Mouse (Mus musculus) midbrain, embryonic 10.5 days (tissue): ENCODE results near the gene Col24a1. TPM values are rescaled to one million over a fixed set of nuclear protein-coding genes. Genes with fewer than 3 reads are reported as not detected.

Experiments
- DNase-seq: peaks from one replicate; pipeline ENCODE4 v3.0.0-alpha.2; 2017; ENCODE audit warnings: low spot score
- H3K27ac ChIP-seq: fragments of 300-500 bp; sonication (generic); replicated peaks from 2 replicates; pipeline ENCODE4 v1.5.1; 2016; ENCODE audit warnings: mild to moderate bottlenecking
- H3K27me3 ChIP-seq: fragments of 300-500 bp; sonication (generic); 2 replicates; pipeline ENCODE4 v1.6.1; 2016; ENCODE audit warnings: low read depth, mild to moderate bottlenecking; ENCODE audit not compliant: poor library complexity, severe bottlenecking
- H3K36me3 ChIP-seq: fragments of 300-500 bp; sonication (generic); 2 replicates; pipeline ENCODE4 v1.6.1; 2016; ENCODE audit warnings: mild to moderate bottlenecking, moderate library complexity
- H3K4me1 ChIP-seq: fragments of 300-500 bp; sonication (generic); 2 replicates; pipeline ENCODE4 v1.6.1; 2016
- H3K4me3 ChIP-seq: fragments of 300-500 bp; sonication (generic); 2 replicates; pipeline ENCODE4 v1.5.1; 2016; ENCODE audit warnings: mild to moderate bottlenecking, moderate library complexity
- H3K9me3 ChIP-seq: fragments of 300-500 bp; sonication (generic); replicated peaks from 2 replicates; pipeline ENCODE4 v1.6.1; 2016; ENCODE audit warnings: mild to moderate bottlenecking
- WGBS: fragments of 180-500 bp; shearing (Covaris S2); methylation state at CpG from one replicate; pipeline ENCODE4 v1.1.7; 2016; 5-methylcytosine and 5-hydroxymethylcytosine counted together
- polyA plus RNA-seq: library from polyadenylated mRNA; unstranded; fragments of >200 nt; fragmentation: Nextera tagmentation; extraction: Ambion mirVana; gene quantifications from 2 replicates; pipeline ENCODE4 v1.2.1, GENCODE M21; 2016

Col24a1 gene
- polyA plus RNA-seq, 1 experiment from 2014 or later = 0.75 TPM

- no peaks in the 10 kb centered on the region for H3K27me3 ChIP-seq
- DNase-seq = no peak
- 70% methylated on average over 3 of the region's 3 CpGs for WGBS
- H3K4me1 ChIP-seq = no peaks in the 10 kb centered on the region
- H3K27ac ChIP-seq = no peak overlapping the region
- no peaks in the 10 kb centered on the region for H3K36me3 ChIP-seq
- H3K4me3 ChIP-seq = no peak overlapping the region
- H3K9me3 ChIP-seq = no peaks in the 10 kb centered on the region
These were observed 199.1 kb downstream of the Col24a1 start for GRCm38 (mm10) chr3:145491326-145491725.

- H3K27me3 ChIP-seq = no peaks in the 10 kb centered on the region
- H3K4me1 ChIP-seq = no peaks in the 10 kb centered on the region
- no peaks in the 10 kb centered on the region for H3K9me3 ChIP-seq
- WGBS = 79% methylated on average over 3 of the region's 3 CpGs
- no peak overlapping the region for H3K27ac ChIP-seq
- H3K4me3 ChIP-seq = no peak overlapping the region
- no peaks in the 10 kb centered on the region for H3K36me3 ChIP-seq
- no peak for DNase-seq
These were observed 205.9 kb downstream of the Col24a1 start for GRCm38 (mm10) chr3:145498127-145498526.

GRCm38 (mm10) chr3:145498893-145499292, 206.6 kb downstream of the Col24a1 start:
- Histone ChIP-seq H3K36me3 (no peaks in the 10 kb centered on the region), H3K27me3 (no peaks in the 10 kb centered on the region), H3K4me3 (no peak overlapping the region), H3K4me1 (no peaks in the 10 kb centered on the region), H3K27ac (no peak overlapping the region), H3K9me3 (no peaks in the 10 kb centered on the region)
- DNase-seq = no peak
- WGBS = 87% methylated on average over 6 of the region's 6 CpGs

GRCm38 (mm10) chr3:145504830-145505229, 212.6 kb downstream of the Col24a1 start:
- no peaks in the 10 kb centered on the region for H3K4me1 ChIP-seq

GRCm38 (mm10) chr3:145508550-145508949, 216.3 kb downstream of the Col24a1 start:
- 88% methylated on average over 7 of the region's 7 CpGs for WGBS
- no peaks in the 10 kb centered on the region for H3K27me3 ChIP-seq
- no peak overlapping the region for H3K4me3 ChIP-seq
- H3K27ac ChIP-seq = no peak overlapping the region
- no peaks in the 10 kb centered on the region for H3K36me3 ChIP-seq
- DNase-seq = no peak
- no peaks in the 10 kb centered on the region for H3K9me3 ChIP-seq
- H3K4me1 ChIP-seq = no peaks in the 10 kb centered on the region

More at GRCm38 (mm10) chr3:145504830-145505229, 212.6 kb downstream of the Col24a1 start:
- no peak overlapping the region for H3K27ac ChIP-seq
- H3K9me3 ChIP-seq = no peaks in the 10 kb centered on the region
- H3K36me3 ChIP-seq = no peaks in the 10 kb centered on the region
- DNase-seq = no peak
- no peak overlapping the region for H3K4me3 ChIP-seq
- whole genome bisulfite sequencing = 84% methylated on average over 2 of the region's 2 CpGs
- no peaks in the 10 kb centered on the region for H3K27me3 ChIP-seq

GRCm38 (mm10) chr3:145514197-145514596, 221.9 kb downstream of the Col24a1 start:
- Histone ChIP-seq H3K4me3 (no peak overlapping the region), H3K27me3 (no peaks in the 10 kb centered on the region), H3K4me1 (no peaks in the 10 kb centered on the region), H3K9me3 (no peaks in the 10 kb centered on the region), H3K36me3 (no peaks in the 10 kb centered on the region), H3K27ac (no peak overlapping the region)
- DNase-seq = no peak
- WGBS = 95% methylated on average over 5 of the region's 5 CpGs

- Histone ChIP-seq H3K9me3 (no peaks in the 10 kb centered on the region; the same call in 1 of the 2 replicates), H3K36me3 (no peaks in the 10 kb centered on the region), H3K27ac (no peak overlapping the region), H3K4me1 (no peaks in the 10 kb centered on the region), H3K4me3 (no peak overlapping the region), H3K27me3 (no peaks in the 10 kb centered on the region)
- DNase-seq = no peak
- WGBS = 77% methylated on average over 7 of the region's 7 CpGs
These were observed 229.3 kb downstream of the Col24a1 start for GRCm38 (mm10) chr3:145521528-145522080.

- no peak for DNase-seq
- WGBS = 85% methylated on average over 2 of the region's 2 CpGs
- no peaks in the 10 kb centered on the region for H3K36me3 ChIP-seq
- H3K4me1 ChIP-seq = no peaks in the 10 kb centered on the region
- H3K4me3 ChIP-seq = no peak overlapping the region
- no peak overlapping the region for H3K27ac ChIP-seq
- no peaks in the 10 kb centered on the region for H3K27me3 ChIP-seq
- no peaks in the 10 kb centered on the region; the same call in 1 of the 2 replicates for H3K9me3 ChIP-seq
These were observed 230.0 kb downstream of the Col24a1 start for GRCm38 (mm10) chr3:145522311-145522710.

- Histone ChIP-seq H3K4me1 (no peaks in the 10 kb centered on the region), H3K36me3 (no peaks in the 10 kb centered on the region)
- DNase-seq = no peak
These were observed 233.0 kb downstream of the Col24a1 start for GRCm38 (mm10) chr3:145525266-145525665.

GRCm38 (mm10) chr3:145537870-145538269, 245.6 kb downstream of the Col24a1 start:
- no peak for DNase-seq
- H3K4me1 ChIP-seq = no peaks in the 10 kb centered on the region
- 91% methylated on average over 1 of the region's 1 CpGs for WGBS
- H3K27ac ChIP-seq = no peak overlapping the region
- H3K4me3 ChIP-seq = no peak overlapping the region
- 0 out of 2 replicates have a peak, but pooled peaks cover 1% of the 10 kb centered on the region for H3K9me3 ChIP-seq
- H3K27me3 ChIP-seq = no peaks in the 10 kb centered on the region
- H3K36me3 ChIP-seq = no peaks in the 10 kb centered on the region

More at GRCm38 (mm10) chr3:145525266-145525665, 233.0 kb downstream of the Col24a1 start:
- no peaks in the 10 kb centered on the region for H3K27me3 ChIP-seq
- no peaks in the 10 kb centered on the region for H3K9me3 ChIP-seq
- 82% methylated on average over 4 of the region's 4 CpGs for WGBS
- H3K27ac ChIP-seq = no peak overlapping the region
- H3K4me3 ChIP-seq = no peak overlapping the region

GRCm38 (mm10) chr3:145548441-145549415, 256.5 kb downstream of the Col24a1 start:
- no peak for DNase-seq

GRCm38 (mm10) chr3:145550216-145550615, 257.9 kb downstream of the Col24a1 start:
- Histone ChIP-seq H3K4me1 (no peaks in the 10 kb centered on the region), H3K27me3 (no peaks in the 10 kb centered on the region), H3K27ac (no peak overlapping the region), H3K4me3 (no peak overlapping the region), H3K36me3 (no peaks in the 10 kb centered on the region), H3K9me3 (no peaks in the 10 kb centered on the region)
- WGBS = 77% methylated on average over 3 of the region's 3 CpGs
- no peak for DNase-seq

More at GRCm38 (mm10) chr3:145548441-145549415, 256.5 kb downstream of the Col24a1 start:
- Histone ChIP-seq H3K4me3 (no peak overlapping the region), H3K9me3 (no peaks in the 10 kb centered on the region), H3K36me3 (no peaks in the 10 kb centered on the region), H3K27me3 (no peaks in the 10 kb centered on the region), H3K4me1 (no peaks in the 10 kb centered on the region), H3K27ac (no peak overlapping the region)
- WGBS = 87% methylated on average over 10 of the region's 10 CpGs

GRCm38 (mm10) chr3:145554388-145554787, 262.1 kb downstream of the Col24a1 start:
- no peaks in the 10 kb centered on the region for H3K9me3 ChIP-seq
- 92% methylated on average over 2 of the region's 2 CpGs for WGBS
- no peaks in the 10 kb centered on the region for H3K36me3 ChIP-seq
- no peak overlapping the region for H3K27ac ChIP-seq
- H3K27me3 ChIP-seq = no peaks in the 10 kb centered on the region
- DNase-seq = no peak
- H3K4me3 ChIP-seq = no peak overlapping the region
- no peaks in the 10 kb centered on the region for H3K4me1 ChIP-seq
